Mouse (Mus musculus) liver, postnatal 0 days (tissue): ENCODE measurements at regions not wholly inside any gene's neighbourhood (a gene's known extent, or its start where the extent isn't known, plus 50 kb on each side); places are given as distances from the start of the nearest gene placed in this dataset.

Experiments
- CTCF ChIP-seq: sonication (generic); IDR thresholded peaks from 2 replicates; pipeline ENCODE4 v1.5.1; 2016; ENCODE audit warnings: antibody characterized with exemption, low read depth
- EP300 ChIP-seq: IDR thresholded peaks from 2 replicates; pipeline ENCODE4 v1.6.1; 2016; ENCODE audit warnings: antibody characterized with exemption, low read depth, mild to moderate bottlenecking

- TF ChIP-seq CTCF (no peak), EP300 (no peak)
These were observed 234.1 kb downstream of the Mef2c start for GRCm38 (mm10) chr13:83737826-83738527.
